19 mouse cellular contexts compared by ENCODE assay signal in genomic region chr11:107039417-107039816, GRCm38 (mm10). TPM values are rescaled to one million over a fixed set of nuclear protein-coding genes. Genes with fewer than 3 reads are reported as not detected.
"Had no signal": no experiment of that assay in that cellular context is flagged by ENCODE, and none has a peak within 500 bp of the region (broad histone marks: within the 10 kb centered on the region; RNA-seq: fewer than 3 reads in every experiment).

No protein-coding gene starts in this region.

- H3K27ac ChIP-seq: lung, embryonic 15.5 days; macrophage; midbrain, embryonic 13.5 days; midbrain, embryonic 15.5 days; neural tube, embryonic 12.5 days had no signal

- H3K4me1 ChIP-seq: lung, embryonic 15.5 days; midbrain, embryonic 13.5 days; midbrain, embryonic 15.5 days; neural tube, embryonic 12.5 days had no signal

- H3K27me3 ChIP-seq: lung, embryonic 15.5 days; megakaryocyte, embryonic 14.5 days; midbrain, embryonic 13.5 days; midbrain, embryonic 15.5 days; neural tube, embryonic 12.5 days had no signal

- DNase-seq: lung, adult 2 months; lung, postnatal 14 days; lung, postnatal 36 days; retina, postnatal 1 day; right cerebral cortex, adult 18-20 months; right cerebral cortex, postnatal 25 days; right cerebral cortex, postnatal 4 days; spleen, adult 18-20 months; thymus, adult 18-20 months; thymus, postnatal 14 days; thymus, postnatal 36 days had no signal

- H3K4me3 ChIP-seq: lung, embryonic 15.5 days; megakaryocyte, embryonic 14.5 days; midbrain, embryonic 13.5 days; midbrain, embryonic 15.5 days; neural tube, embryonic 12.5 days had no signal

- H3K9ac ChIP-seq: lung, embryonic 15.5 days; midbrain, embryonic 13.5 days; midbrain, embryonic 15.5 days; neural tube, embryonic 12.5 days had no signal

RNA-seq across cellular contexts. Expression of gene 1810010H24Rik, which starts 13.9 kb away (rescaled TPM):
- total RNA-seq: megakaryocyte progenitor cell, adult 5-6 weeks; monocyte, adult 5-6 weeks had no signal
